Mouse (Mus musculus): ENCODE data around the gene Slc25a10.
A peak's percentile ranks its signal among the peaks of the same experiment; 100 is the strongest.

Gene Slc25a10

DNA sequence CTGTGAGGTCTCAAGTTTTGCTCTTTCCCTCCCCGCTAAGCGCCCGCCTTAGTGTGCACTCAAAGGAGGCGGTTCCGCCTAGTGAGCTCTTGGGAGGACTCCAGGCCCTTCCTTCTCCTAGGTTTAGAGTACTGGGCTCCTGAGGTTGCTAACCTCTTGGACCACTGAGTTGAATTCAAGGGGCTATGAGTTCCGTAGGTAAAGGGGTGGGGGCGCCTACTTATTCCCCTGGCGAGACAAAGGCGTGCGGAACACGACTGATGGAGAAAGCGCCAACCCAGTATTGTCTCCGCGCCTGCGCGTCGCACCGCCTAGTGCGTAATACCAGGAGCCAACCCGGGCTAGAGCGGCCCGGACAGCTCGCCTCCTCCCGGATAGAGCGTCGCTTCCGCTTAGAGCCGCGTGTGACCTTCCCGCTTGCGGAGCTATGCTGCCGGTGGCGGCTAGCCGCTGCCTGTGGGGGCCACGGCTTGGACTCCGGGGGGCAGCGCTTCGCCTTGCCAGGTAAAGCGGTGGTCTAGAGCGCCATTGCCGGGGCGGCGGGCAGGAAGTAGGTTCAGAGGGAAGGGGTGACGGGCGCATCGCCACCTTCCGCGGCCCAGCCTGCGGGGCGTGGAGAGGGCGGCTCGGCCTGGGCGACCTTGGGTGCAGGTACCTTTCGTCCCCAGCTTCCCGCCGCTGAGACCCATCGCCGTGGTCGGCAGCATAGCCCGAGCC is 7.2 kb upstream of the Slc25a10 start, which contains the start of gene Mrpl12:
TSS of gene Mrpl12 (plus strand) at position 349 of the 717 bp plus-strand sequence.
- DNase-seq (ENCODE audit: low spot score in 2 of 2) = peak; percentile 70 to 84

DNA sequence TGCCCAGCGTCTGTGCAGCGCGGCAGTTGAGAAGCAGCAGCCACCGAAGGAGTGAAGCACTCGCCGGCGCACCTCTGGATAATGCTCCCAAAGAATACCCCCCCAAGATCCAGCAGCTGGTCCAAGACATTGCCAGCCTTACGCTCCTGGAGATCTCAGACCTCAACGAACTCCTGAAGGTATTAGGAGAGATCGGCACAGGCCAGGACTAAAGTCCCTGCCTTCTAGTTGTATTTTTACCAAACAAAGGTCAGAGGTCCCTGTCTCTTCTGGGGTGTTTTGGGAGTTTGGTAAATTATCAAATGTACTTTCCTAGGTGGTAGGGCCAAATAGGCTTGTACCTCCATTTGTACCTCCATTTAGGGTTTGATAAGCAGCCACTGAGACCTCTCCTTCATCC is 6.4 kb upstream of the Slc25a10 start:
- DNase-seq (ENCODE audit: low spot score in 2 of 2) = no peak

DNA sequence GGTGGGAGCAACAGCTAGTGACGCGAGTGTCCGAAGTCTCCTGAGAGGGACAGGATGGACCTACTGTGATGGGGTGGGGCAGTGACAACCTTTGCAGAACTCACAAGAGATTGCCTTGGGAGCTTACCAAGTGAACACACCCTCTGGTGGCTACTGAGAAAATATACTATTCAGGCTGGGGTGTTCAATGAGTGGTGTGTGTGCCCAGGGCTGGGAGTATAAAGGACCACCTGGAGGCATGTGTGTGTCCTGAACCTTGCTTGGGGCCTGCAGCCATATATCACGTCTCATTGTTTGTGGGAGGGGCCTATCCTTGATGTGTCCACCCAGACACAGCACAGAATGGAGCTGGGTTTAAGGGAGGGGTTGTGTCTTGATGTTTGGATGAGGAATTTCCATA is 3.1 kb upstream of the Slc25a10 start:
- no peak for DNase-seq (ENCODE audit: low spot score in 2 of 2)

DNA sequence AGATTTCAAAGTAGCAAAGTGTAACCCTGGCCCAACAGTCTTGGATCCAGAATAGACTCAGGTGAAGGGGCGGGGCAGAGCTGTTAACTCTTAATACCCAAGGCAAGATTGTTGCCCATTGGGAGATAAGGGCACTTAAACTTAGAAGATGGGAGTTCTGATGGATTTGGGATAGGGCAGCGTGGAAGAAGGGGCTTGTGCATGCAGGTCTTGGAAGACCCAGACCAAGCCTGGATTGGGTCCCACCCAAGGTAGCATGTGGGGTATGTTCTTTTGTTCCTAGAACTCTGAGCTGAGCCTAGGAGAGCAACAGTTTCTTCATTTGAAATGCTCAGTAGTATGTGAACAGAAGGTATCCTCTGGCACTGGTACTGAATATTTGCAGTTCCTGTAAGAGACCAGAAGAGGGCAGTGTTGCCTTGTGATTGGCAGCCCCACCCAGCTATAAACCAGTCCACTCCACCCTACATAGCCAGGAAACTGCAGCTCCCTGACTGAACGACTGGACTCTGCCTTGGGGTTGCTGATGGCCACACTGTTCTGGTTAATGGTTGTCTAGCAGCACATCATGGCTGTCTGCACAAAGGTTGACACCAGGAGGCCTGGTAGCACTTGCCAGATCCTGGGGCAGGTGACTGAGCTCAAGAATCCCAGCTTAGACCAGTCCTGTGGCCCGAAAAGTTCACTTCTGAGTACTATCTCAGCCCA is 2.4 kb upstream of the Slc25a10 start:
- DNase-seq (ENCODE audit: low spot score in 2 of 2) = peak in 1 of 2 experiments; percentile 43

DNA sequence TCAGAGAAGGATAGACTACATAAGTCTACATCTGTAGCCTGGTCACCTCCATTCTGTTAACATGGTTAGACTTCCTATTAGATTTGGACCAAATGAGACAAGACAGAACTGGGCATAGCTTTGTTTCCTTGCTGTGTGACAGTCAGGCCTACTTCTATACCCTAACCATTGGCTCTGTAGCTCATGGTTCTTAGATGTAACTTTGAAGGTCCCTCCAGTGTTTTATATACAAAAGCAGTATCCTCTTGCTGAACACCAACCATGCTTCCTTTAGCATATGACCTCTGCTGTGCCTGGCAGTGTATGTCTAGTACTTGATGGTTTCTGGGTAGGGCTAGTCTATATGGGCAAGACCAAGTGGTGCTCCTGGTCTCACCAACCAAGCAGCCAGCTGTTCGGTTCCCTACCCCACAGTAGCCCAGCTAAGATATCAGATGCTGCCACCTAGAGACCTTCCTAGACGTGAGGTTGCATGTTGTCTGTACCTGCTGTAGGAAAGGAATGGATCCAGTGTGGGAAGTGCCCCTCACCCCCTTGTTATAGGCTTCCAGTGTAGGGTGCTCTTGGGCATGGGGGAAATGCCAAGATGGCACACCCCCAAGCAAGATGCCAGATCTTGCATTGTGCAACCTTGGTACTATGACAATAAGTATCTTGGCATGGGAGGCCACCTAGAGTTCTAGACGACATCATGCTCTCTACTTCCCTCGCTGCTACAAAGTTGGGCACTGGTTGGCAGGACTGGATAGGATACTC is 1.2 kb upstream of the Slc25a10 start:
- no peak for DNase-seq (ENCODE audit: low spot score in 2 of 2)

DNA sequence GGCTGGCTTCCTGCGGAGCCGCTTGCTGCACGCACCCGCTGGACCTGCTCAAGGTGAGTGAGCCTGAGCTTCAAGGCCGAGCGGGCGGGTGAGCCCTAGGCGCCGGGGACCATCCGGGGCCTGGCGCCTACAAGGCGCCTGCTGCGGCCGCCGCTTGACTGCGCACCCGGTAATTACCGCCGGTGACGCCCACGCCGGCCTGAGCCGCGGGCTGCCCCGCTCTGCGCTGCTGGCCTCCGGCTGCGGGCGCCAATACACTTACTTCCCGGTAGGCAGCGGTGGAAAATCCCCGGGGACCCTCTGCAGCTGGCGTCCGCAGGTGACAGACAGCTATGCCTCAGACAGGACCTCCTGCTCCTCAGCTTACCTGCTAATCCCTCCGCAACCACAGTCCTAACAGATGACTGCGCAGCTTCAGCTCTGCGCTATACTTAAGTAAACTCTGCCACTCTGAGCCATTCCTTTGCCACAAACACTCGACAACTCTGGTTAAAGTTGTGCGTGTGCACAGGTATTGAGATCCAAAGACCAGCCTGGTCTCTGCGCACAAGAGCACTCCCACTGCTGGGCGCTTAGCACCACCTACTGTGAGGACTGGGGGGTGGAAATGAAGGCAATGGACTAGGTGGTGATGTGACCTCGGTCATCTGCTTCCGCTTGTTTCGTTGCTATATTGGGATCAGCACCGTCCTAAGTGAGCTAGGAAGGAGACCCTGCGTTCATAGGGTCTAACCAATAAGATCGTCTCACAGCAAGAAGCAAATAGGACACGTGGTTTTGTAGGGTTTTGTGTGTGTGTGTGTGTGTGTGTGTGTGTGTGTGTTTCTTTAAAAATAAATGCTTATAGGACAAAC is 611 bp downstream of the Slc25a10 start:
- no peak for DNase-seq (ENCODE audit: low spot score in 2 of 2)

DNA sequence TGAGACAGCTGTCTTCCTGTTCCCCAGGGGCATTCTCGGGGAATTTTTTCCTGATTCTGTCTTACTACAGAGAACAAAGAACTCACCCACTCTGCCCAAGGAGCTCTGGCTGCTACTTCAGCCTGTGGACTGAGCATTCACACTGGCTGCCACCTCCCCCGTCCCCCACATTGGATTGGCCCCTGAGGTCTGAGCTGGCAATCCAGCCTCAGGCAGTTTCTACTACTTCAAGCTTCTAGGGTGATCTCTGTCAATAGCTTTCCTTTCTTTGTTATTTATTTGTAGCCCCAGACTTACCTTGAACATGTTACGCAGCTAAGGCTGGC is 1.2 kb downstream of the Slc25a10 start:
- no peak for DNase-seq (ENCODE audit: low spot score in 2 of 2)

DNA sequence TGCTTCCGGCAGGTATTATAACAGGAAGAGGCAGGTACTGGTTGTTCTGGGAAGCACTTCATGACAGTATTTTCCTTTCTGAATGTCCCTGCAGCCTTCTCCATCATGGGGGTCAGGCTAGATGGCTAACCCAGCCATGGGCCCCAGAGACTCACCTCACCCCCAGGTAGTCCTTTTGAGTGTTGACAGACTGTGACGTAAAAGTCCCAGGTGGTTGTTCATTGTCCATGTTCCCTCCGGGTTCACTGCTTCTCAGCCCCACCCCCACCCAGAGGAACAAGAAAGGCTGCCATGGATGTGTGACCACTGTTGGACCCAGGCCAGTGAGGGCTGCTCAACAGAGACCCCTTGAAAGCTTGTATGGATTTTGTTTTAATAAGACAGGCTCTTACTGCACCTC is 1.7 kb downstream of the Slc25a10 start:
- no peak for DNase-seq (ENCODE audit: low spot score in 2 of 2)

DNA sequence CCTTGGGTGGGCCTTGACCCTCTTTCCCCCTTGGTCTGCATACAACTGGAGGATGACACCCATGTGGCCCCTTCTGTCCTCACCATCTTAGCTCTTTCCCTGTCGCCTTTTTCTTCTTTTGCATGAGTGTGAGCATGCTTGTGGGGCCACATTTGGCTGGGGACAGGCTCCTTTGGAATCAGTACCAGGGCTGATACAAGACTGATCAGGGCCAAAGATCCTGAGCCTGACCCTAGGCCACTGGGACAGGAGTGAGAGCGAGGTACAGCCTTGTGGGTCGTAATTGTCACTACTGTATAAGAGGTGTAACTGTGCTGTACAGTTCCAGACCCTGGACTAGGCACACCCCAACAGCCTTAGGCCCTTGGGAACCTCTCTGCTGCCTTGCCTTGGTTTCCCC is 2.3 kb downstream of the Slc25a10 start:
- DNase-seq (ENCODE audit: low spot score in 2 of 2) = no peak

DNA sequence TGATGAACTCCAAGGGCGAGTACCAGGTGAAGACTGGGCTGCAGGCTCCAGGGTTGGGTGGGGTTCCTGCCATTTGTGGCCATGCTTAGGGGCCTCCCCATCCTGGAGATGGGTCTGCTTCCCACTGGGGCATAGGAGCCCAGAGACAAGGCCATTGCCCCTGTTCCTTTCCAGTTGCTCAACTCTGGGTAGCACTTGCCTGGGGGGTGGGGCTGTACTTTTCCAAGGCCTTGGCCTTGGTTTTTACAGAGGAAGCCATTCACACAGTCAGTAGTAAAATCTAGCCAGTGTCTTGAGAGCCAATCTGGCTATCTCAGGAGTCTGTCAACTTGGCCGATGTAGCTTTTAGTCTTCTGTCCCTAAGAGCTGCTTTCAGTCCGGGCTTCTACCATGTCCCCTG is 5.8 kb downstream of the Slc25a10 start:
- no peak for DNase-seq (ENCODE audit: low spot score in 2 of 2)

DNA sequence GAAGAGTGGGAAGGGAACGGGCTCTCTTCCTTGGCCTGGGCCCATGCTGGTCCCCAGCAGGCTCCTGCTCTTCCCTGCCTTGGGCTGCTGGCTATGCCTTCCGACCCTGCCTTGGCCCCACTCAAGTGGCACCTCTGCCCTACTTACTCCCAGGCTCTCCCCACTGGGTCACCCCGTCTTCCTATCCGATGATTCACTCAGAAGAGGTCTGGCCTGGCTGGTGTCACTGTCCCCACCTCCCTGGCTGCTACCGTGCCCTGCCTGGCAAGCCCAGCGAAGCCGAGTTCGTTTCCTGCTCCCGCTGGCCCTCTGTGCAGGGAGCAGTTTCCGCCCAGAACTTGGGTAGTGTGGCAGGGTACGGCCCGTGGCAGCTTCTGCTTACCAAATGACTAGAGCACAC is 6.6 kb downstream of the Slc25a10 start:
- no peak for DNase-seq (ENCODE audit: low spot score in 2 of 2)

DNA sequence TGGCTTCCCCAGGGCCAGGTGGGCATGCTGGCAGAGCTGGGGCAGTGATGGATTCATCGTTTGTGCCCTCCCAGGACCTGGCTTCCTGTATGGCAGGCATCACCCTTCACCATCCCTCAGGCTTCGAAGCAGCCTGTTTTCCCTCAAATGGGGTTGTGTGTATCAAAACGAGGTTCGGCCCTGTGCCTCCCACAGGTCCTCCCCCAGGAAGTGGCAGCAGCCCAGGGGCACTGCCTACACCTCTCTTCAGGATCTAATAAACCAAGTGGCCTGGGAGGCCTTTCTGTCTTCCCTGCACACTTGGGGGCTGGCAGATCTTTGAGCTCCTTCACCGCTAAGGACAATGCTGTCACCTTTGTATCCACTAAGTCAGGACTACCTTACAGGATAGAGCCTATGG is 7.3 kb downstream of the Slc25a10 start:
- DNase-seq (ENCODE audit: low spot score in 2 of 2) = no peak

DNA sequence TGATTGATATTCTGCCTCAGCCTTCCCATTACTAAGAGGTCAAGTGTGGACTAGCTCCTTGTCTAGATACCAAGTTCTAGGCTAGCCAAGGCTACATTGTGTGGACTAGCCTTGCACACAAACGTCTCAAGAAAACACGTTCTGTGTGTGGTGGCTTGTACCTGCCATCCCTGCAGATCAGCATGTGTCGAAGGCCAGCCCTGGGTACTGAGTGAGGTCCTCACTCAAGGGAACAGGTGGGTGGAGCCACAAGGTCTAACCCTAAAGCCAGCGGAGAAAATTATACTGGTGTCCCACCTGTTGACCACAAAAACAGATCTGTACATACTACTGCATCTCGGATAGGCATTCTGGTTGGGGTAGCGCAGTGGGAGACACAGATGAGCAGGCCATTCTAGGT is 8.3 kb downstream of the Slc25a10 start:
- DNase-seq (ENCODE audit: low spot score in 2 of 2) = no peak

DNA sequence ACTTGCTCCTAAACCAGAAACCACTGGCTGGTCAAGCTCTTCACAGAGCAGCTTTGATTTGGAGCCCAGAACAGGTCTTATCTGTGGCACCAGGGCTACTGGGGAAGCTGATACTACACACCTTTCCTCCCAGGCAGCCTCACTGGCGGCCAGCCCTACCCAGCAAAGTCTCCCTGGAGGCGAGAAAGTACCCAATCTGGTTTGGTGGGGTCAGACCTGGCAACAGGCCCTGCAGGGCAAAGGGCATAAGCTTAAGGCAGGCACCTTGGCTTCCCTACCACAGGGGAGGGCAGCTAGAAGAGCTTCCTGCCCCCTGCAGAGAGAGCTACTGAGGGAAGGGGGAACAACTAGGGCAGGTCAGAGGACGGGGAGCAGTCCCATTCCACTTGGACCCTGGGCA is 8.7 kb downstream of the Slc25a10 start:
- DNase-seq (ENCODE audit: low spot score in 2 of 2) = no peak

DNA sequence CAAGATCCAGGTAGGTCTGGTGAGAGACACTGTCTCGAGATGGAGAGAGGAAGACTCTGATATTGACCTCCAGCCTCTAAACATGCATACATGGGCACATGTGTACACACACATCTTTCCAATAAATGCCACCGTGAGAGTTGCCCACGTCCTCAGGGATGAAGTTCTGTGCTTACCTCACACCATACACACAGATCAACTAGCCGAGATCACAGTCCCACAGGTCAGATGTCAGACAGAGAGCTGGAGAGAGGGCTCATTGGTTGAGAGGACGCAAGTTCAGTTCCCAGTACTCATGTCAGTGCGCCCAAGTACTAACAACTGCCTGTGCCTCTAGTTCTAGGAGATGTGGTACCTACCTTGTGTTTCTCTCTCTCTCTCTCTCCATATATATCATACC is 9.4 kb downstream of the Slc25a10 start:
- no peak for DNase-seq (ENCODE audit: low spot score in 2 of 2)

DNA sequence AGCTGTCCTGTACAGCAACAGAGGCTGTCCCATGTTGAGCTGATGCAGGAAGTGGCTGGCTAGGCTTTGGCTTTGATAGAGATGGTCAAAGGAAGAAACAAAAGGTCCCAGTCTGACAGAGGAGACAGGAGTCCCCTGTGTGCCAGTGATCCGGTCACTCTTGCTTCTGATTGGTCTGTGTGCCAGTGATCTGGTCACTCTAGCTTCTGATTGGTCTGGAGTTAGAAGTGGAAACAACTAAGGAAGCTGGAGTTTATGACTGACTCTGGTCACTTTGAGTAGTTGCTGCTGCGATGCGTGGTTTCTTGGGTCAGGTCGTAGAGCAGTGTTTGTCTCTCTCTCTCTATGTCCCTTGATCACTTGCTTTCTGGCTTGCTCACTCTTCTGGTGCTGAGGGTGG is 10.1 kb downstream of the Slc25a10 start:
- DNase-seq (ENCODE audit: low spot score in 2 of 2) = no peak

DNA sequence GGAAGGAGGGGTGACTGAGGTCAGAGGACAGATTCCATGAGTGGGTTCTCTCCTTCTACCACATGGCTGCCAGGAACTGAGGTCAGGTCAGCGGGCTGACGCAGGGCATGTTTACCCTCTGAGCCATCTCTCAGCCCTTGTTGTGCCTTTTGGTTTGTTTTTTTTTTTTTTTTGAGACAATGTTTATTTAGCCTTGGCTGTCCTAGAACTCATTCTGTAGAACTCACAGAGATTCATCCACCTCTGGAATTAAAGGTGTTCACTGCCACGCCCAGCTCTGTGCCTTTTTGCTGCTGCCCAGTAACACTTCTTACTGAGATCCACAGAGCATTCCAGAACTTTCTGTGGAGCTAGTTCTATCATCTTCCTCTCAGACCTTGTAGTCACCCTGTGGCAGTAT is 14.0 kb downstream of the Slc25a10 start:
- no peak for DNase-seq (ENCODE audit: low spot score in 2 of 2)

DNA sequence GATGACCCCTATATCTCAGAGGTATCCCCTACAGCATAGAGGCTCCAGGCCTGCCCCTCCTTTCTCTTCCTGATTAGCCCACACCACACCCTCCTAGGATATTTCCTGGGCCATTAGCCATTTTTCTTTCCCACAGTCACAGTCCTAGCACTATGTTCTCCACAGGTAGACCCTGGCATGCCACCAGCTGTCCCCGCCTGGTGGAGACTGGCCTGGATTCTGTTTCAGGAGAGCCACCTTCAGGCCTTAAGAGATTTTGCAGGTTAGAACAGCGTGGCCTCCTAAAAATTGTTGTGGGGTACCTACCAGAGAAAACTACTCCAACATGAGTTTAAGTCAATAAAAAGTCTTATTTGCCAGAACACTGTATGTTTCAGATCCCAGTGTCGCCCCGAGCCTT is 15.3 kb downstream of the Slc25a10 start:
- no peak for DNase-seq (ENCODE audit: low spot score in 2 of 2)

DNA sequence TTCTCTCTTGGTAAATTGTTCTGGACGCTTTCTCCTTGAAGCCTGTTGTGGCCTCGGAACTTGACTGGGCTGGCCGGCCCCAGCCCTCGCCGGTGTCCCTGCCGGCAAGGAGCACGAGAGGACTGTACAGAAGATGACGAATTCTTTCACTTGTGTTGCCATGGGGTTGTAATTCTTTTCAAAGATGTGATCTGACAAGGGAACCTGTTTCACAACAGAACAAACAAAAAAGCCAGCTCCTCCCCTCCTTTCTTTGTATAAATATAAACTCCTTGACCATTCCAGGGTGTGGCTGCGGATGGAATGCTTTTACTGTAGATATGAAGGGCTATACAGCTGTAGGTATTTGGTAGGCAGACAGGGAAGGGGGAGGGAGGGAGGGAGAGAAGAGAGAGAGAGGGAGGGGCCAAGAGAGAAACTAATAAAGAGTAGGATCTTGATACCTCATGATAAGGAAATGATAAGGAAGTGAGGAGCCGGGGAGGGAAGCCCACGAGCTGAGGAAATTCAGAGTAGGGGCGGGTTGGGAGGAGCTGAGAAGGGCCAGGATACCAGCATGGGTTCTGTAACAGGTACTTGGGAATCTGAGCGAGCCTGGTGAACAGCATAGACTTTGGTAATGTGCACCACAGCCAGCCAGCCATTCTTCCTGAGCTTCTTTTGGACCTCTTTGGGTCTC is 16.1 kb downstream of the Slc25a10 start:
- no peak for DNase-seq (ENCODE audit: low spot score in 2 of 2)

DNA sequence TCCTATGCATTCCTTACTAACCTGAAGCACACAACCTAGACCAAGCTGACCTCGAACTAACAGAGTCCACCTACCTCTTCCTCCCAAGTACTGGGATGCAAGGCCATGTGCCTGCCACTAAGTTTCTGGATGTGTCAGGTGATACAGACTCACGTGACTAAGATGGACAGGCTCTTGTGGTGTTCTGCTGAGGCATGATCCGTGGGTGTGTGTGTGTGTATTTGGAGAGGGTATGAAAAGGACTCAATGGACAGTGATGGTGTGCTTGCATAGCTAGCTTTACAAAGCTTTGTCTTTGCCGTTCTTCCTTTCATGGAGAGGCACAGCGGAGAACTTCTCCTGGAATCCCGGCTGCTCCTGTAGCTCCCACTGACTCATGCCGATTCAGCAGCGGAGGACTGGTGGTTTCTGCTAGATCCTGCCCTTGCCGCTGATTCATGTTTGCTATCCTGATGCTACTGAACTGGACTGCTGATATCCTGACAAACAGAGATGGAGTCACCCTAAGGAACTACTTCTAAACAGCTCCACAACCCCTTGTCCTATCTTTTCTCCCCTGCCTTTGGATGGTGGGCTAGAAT is 16.7 kb downstream of the Slc25a10 start:
- no peak for DNase-seq (ENCODE audit: low spot score in 2 of 2)

DNA sequence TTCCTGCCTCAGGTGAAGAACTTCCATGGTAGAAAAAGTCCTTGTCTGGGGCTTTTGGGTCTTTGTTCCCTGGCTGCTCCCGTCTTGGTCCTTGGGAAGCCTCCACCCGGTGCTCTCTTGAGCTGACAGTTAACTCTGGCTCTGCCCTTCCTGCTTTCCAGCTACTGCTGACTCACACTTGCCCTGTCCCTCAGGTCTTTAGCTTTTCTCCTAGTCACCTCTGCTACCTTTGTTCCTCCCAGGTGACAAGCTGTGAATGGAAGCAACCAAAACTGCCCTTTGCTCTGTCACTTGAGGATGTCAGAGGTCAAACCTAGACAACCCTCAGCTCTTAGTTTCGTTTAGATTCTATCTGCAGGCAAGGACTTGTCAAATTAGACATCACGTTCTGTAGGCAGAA is 18.3 kb downstream of the Slc25a10 start:
- no peak for DNase-seq (ENCODE audit: low spot score in 2 of 2)

All from frontal cortex, postnatal 25 days (tissue).